Mouse (Mus musculus): ENCODE measurements at regions not wholly inside any gene's neighbourhood (a gene's known extent, or its start where the extent isn't known, plus 50 kb on each side); places are given as distances from the start of the nearest gene placed in this dataset.

GRCm38 (mm10) chr11:113056042-113056632 is 274.1 kb downstream of the Sox9 start:
- H3K4me3 ChIP-seq (ENCODE audit: low read depth, low read length) = no peak overlapping the region
- no peak overlapping the region for H3K4me2 ChIP-seq
- no peak overlapping the region for H3K27ac ChIP-seq (ENCODE audit: low read depth, low read length)
- ATAC-seq (replicated peaks; ENCODE audit: insufficient number of reproducible peaks, low FRiP score, low TSS enrichment) = no peak
- peaks cover 11% of the 10 kb centered on the region; the same call in 1 of the 2 replicates for H3K4me1 ChIP-seq (ENCODE audit: control insufficient read depth, insufficient read depth, low read length)
- H3K9ac ChIP-seq (ENCODE audit: low read depth, low read length) = no peak overlapping the region
- 55% methylated on average over 12 of the region's 12 CpGs for WGBS (ENCODE audit: insufficient replicate concordance)
- no peaks in the 10 kb centered on the region for H3K9me3 ChIP-seq (replicated peaks; ENCODE audit: control insufficient read depth, low read length)
- no peaks in the 10 kb centered on the region for H3K36me3 ChIP-seq (ENCODE audit: control insufficient read depth, insufficient read depth, low read length)
- peaks cover 4% of the 10 kb centered on the region; the same call in 1 of the 2 replicates for H3K27me3 ChIP-seq (ENCODE audit: control insufficient read depth, insufficient read depth, low read length)

- Histone ChIP-seq H3K9ac (ENCODE audit: low read depth, low read length) (no peak overlapping the region), H3K36me3 (ENCODE audit: control insufficient read depth, insufficient read depth, low read length) (no peaks in the 10 kb centered on the region), H3K4me2 (no peak overlapping the region), H3K9me3 (replicated peaks; ENCODE audit: control insufficient read depth, low read length) (no peaks in the 10 kb centered on the region), H3K27me3 (ENCODE audit: control insufficient read depth, insufficient read depth, low read length) (peaks cover 4% of the 10 kb centered on the region; the same call in 1 of the 2 replicates), H3K4me1 (ENCODE audit: control insufficient read depth, insufficient read depth, low read length) (peaks cover 13% of the 10 kb centered on the region; the same call in 1 of the 2 replicates), H3K27ac (ENCODE audit: low read depth, low read length) (no peak overlapping the region), H3K4me3 (ENCODE audit: low read depth, low read length) (no peak overlapping the region)
- 21% methylated on average over 5 of the region's 5 CpGs for WGBS (ENCODE audit: insufficient replicate concordance)
- no peak for ATAC-seq (replicated peaks; ENCODE audit: insufficient number of reproducible peaks, low FRiP score, low TSS enrichment)
Observed at GRCm38 (mm10) chr11:113056824-113057223, 274.8 kb downstream of the Sox9 start.

DNA sequence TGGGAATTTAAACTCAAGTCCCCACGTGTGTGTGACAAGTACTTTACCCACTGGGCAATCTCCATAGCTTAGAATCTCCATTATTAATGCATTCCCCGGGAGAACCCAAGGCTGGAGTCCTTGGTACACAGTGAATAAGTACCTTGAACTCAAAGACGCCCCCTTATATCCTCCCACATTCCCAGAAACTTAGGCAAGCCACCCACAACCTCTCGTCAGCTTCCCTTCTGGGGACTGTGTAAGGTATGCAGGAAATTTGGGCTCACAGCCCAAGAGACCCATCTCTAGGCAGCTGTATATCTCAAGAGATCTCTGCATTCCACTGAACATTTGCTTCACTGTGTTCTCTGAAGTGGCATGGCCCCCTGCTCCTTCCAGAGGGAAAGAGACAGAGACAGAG is 288.3 kb downstream of the Sox9 start:
- 83% methylated on average over 4 of the region's 4 CpGs for WGBS (ENCODE audit: insufficient replicate concordance)
- ATAC-seq (replicated peaks; ENCODE audit: insufficient number of reproducible peaks, low FRiP score, low TSS enrichment) = no peak

DNA sequence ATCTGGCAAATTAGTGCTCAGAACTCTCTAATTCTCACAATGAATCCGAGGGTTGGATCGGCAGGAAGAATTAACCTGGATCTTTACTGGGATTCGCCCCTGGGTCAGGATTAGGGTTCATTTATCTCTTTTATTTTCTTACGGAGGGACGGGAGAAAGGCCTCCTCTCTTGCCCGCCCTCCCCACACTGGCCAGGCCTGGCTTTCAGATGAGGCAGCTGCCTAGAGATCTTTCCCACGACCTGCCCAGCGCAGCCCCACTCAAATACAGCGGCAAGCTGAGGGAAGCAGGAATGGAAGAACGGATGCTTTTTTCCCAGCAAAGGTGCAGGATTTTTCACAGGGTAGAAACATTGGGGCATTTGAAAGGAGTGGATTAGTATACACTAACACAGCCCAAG is 289.9 kb downstream of the Sox9 start:
- H3K4me1 ChIP-seq (ENCODE audit: control insufficient read depth, insufficient read depth, low read length) = no peaks in the 10 kb centered on the region
- no peaks in the 10 kb centered on the region for H3K27me3 ChIP-seq (ENCODE audit: control insufficient read depth, insufficient read depth, low read length)
- H3K36me3 ChIP-seq (ENCODE audit: control insufficient read depth, insufficient read depth, low read length) = no peaks in the 10 kb centered on the region
- 58% methylated on average over 10 of the region's 10 CpGs for WGBS (ENCODE audit: insufficient replicate concordance)
- ATAC-seq (replicated peaks; ENCODE audit: insufficient number of reproducible peaks, low FRiP score, low TSS enrichment) = no peak
- no peaks in the 10 kb centered on the region for H3K9me3 ChIP-seq (replicated peaks; ENCODE audit: control insufficient read depth, low read length)
- H3K4me2 ChIP-seq = no peak overlapping the region
- H3K9ac ChIP-seq (ENCODE audit: low read depth, low read length) = no peak overlapping the region
- no peak overlapping the region for H3K4me3 ChIP-seq (ENCODE audit: low read depth, low read length)
- no peak overlapping the region for H3K27ac ChIP-seq (ENCODE audit: low read depth, low read length)

More for the DNA sequence above, 288.3 kb downstream of the Sox9 start:
- Histone ChIP-seq H3K4me2 (no peak overlapping the region), H3K27me3 (ENCODE audit: control insufficient read depth, insufficient read depth, low read length) (no peaks in the 10 kb centered on the region), H3K27ac (ENCODE audit: low read depth, low read length) (no peak overlapping the region), H3K9me3 (replicated peaks; ENCODE audit: control insufficient read depth, low read length) (no peaks in the 10 kb centered on the region), H3K4me3 (ENCODE audit: low read depth, low read length) (no peak overlapping the region), H3K4me1 (ENCODE audit: control insufficient read depth, insufficient read depth, low read length) (no peaks in the 10 kb centered on the region), H3K36me3 (ENCODE audit: control insufficient read depth, insufficient read depth, low read length) (no peaks in the 10 kb centered on the region), H3K9ac (ENCODE audit: low read depth, low read length) (no peak overlapping the region)

DNA sequence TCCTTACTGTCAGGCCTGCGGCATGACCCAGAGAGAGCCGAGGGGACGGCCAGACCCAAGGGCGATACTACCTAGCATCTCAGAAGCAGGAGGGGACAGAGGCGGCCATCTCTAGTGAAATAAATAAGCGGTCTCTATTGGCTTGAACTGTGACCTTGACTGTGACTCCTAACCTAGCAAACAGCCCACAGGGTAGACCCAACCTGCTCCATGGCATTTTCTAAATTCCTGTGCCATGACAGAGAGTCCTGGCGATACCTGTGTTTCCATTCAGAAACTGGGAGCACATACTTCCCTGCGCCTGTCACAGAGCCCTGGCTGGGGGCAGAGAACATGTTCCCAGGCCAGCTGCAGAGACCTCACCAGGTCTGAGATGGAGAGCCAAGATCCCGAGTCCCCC is 292.3 kb downstream of the Sox9 start:
- Histone ChIP-seq H3K9ac (ENCODE audit: low read depth, low read length) (no peak overlapping the region), H3K9me3 (replicated peaks; ENCODE audit: control insufficient read depth, low read length) (no peaks in the 10 kb centered on the region), H3K4me2 (no peak overlapping the region), H3K27me3 (ENCODE audit: control insufficient read depth, insufficient read depth, low read length) (no peaks in the 10 kb centered on the region), H3K4me1 (ENCODE audit: control insufficient read depth, insufficient read depth, low read length) (no peaks in the 10 kb centered on the region), H3K36me3 (ENCODE audit: control insufficient read depth, insufficient read depth, low read length) (no peaks in the 10 kb centered on the region), H3K4me3 (ENCODE audit: low read depth, low read length) (no peak overlapping the region), H3K27ac (ENCODE audit: low read depth, low read length) (no peak overlapping the region)
- WGBS (ENCODE audit: insufficient replicate concordance) = 81% methylated on average over 9 of the region's 9 CpGs
- no peak for ATAC-seq (replicated peaks; ENCODE audit: insufficient number of reproducible peaks, low FRiP score, low TSS enrichment)

- no peaks in the 10 kb centered on the region for H3K27me3 ChIP-seq (ENCODE audit: control insufficient read depth, insufficient read depth, low read length)
- no peak overlapping the region for H3K4me3 ChIP-seq (ENCODE audit: low read depth, low read length)
- 89% methylated on average over 4 of the region's 4 CpGs for WGBS (ENCODE audit: insufficient replicate concordance)
- no peaks in the 10 kb centered on the region for H3K9me3 ChIP-seq (replicated peaks; ENCODE audit: control insufficient read depth, low read length)
- no peak overlapping the region for H3K27ac ChIP-seq (ENCODE audit: low read depth, low read length)
- H3K4me2 ChIP-seq = no peak overlapping the region
- no peak overlapping the region for H3K9ac ChIP-seq (ENCODE audit: low read depth, low read length)
- ATAC-seq (replicated peaks; ENCODE audit: insufficient number of reproducible peaks, low FRiP score, low TSS enrichment) = no peak
- no peaks in the 10 kb centered on the region for H3K4me1 ChIP-seq (ENCODE audit: control insufficient read depth, insufficient read depth, low read length)
- H3K36me3 ChIP-seq (ENCODE audit: control insufficient read depth, insufficient read depth, low read length) = no peaks in the 10 kb centered on the region
Observed at GRCm38 (mm10) chr11:113076371-113076770, 294.3 kb downstream of the Sox9 start.

- Histone ChIP-seq H3K4me3 (ENCODE audit: low read depth, low read length) (no peak overlapping the region), H3K9me3 (replicated peaks; ENCODE audit: control insufficient read depth, low read length) (no peaks in the 10 kb centered on the region), H3K27me3 (ENCODE audit: control insufficient read depth, insufficient read depth, low read length) (no peaks in the 10 kb centered on the region), H3K4me2 (no peak overlapping the region), H3K9ac (ENCODE audit: low read depth, low read length) (no peak overlapping the region), H3K36me3 (ENCODE audit: control insufficient read depth, insufficient read depth, low read length) (no peaks in the 10 kb centered on the region), H3K4me1 (ENCODE audit: control insufficient read depth, insufficient read depth, low read length) (no peaks in the 10 kb centered on the region), H3K27ac (ENCODE audit: low read depth, low read length) (no peak overlapping the region)
- WGBS (ENCODE audit: insufficient replicate concordance) = 82% methylated on average over 2 of the region's 2 CpGs
- ATAC-seq (replicated peaks; ENCODE audit: insufficient number of reproducible peaks, low FRiP score, low TSS enrichment) = no peak
Observed at GRCm38 (mm10) chr11:113080311-113080710, 298.3 kb downstream of the Sox9 start.

GRCm38 (mm10) chr11:113084442-113084841 is 302.4 kb downstream of the Sox9 start:
- WGBS (ENCODE audit: insufficient replicate concordance) = 87% methylated on average over 6 of the region's 6 CpGs
- H3K4me3 ChIP-seq (ENCODE audit: low read depth, low read length) = no peak overlapping the region
- H3K4me1 ChIP-seq (ENCODE audit: control insufficient read depth, insufficient read depth, low read length) = 0 out of 2 replicates have a peak, but pooled peaks cover 7% of the 10 kb centered on the region
- no peak overlapping the region for H3K9ac ChIP-seq (ENCODE audit: low read depth, low read length)
- no peaks in the 10 kb centered on the region for H3K27me3 ChIP-seq (ENCODE audit: control insufficient read depth, insufficient read depth, low read length)
- ATAC-seq (replicated peaks; ENCODE audit: insufficient number of reproducible peaks, low FRiP score, low TSS enrichment) = no peak
- no peak overlapping the region for H3K27ac ChIP-seq (ENCODE audit: low read depth, low read length)
- no peaks in the 10 kb centered on the region for H3K36me3 ChIP-seq (ENCODE audit: control insufficient read depth, insufficient read depth, low read length)
- H3K9me3 ChIP-seq (replicated peaks; ENCODE audit: control insufficient read depth, low read length) = no peaks in the 10 kb centered on the region
- H3K4me2 ChIP-seq = no peak overlapping the region

- H3K4me1 ChIP-seq (ENCODE audit: control insufficient read depth, insufficient read depth, low read length) = 0 out of 2 replicates have a peak, but pooled peaks cover 7% of the 10 kb centered on the region
- H3K4me3 ChIP-seq (ENCODE audit: low read depth, low read length) = no peak overlapping the region
- 89% methylated on average over 9 of the region's 9 CpGs for WGBS (ENCODE audit: insufficient replicate concordance)
Observed at GRCm38 (mm10) chr11:113085556-113085955, 303.5 kb downstream of the Sox9 start.

More at GRCm38 (mm10) chr11:113085556-113085955, 303.5 kb downstream of the Sox9 start:
- Histone ChIP-seq H3K36me3 (ENCODE audit: control insufficient read depth, insufficient read depth, low read length) (no peaks in the 10 kb centered on the region), H3K4me2 (no peak overlapping the region), H3K9ac (ENCODE audit: low read depth, low read length) (no peak overlapping the region), H3K27ac (ENCODE audit: low read depth, low read length) (no peak overlapping the region), H3K27me3 (ENCODE audit: control insufficient read depth, insufficient read depth, low read length) (no peaks in the 10 kb centered on the region), H3K9me3 (replicated peaks; ENCODE audit: control insufficient read depth, low read length) (no peaks in the 10 kb centered on the region)
- no peak for ATAC-seq (replicated peaks; ENCODE audit: insufficient number of reproducible peaks, low FRiP score, low TSS enrichment)

Data from heart, embryonic 11.5 days (tissue).